Mouse (Mus musculus) hindbrain, embryonic 15.5 days (tissue): ENCODE results near the gene Mfsd9. TPM values are rescaled to one million over a fixed set of nuclear protein-coding genes. Genes with fewer than 3 reads are reported as not detected.

ENCODE experiments used
- ATAC-seq: fragments of 200-750 bp; cut with Nextera tagmentation; 2 replicates; pipeline ENCODE4 v1.8.0; 2017; ENCODE audit warnings: low read depth, moderate number of reproducible peaks, moderate TSS enrichment; ENCODE audit not compliant: low FRiP score
- H3K27ac ChIP-seq: fragments of 300-500 bp; sonication (generic); replicated peaks from 2 replicates; pipeline ENCODE4 v1.5.1; 2015; ENCODE audit warnings: mild to moderate bottlenecking, inconsistent platforms
- H3K27me3 ChIP-seq: fragments of 300-500 bp; sonication (generic); 2 replicates; pipeline ENCODE4 v1.6.1; 2015; ENCODE audit warnings: control low read depth, inconsistent platforms
- H3K36me3 ChIP-seq: fragments of 300-500 bp; sonication (generic); 2 replicates; pipeline ENCODE4 v1.6.1; 2015; ENCODE audit warnings: control low read depth, inconsistent platforms
- H3K4me1 ChIP-seq: fragments of 300-500 bp; sonication (generic); replicated peaks from 2 replicates; pipeline ENCODE4 v1.6.1; 2015; ENCODE audit warnings: control low read depth, inconsistent platforms
- H3K4me2 ChIP-seq: fragments of 300-500 bp; sonication (generic); 2 replicates; pipeline ENCODE4 v1.6.1; 2015; ENCODE audit warnings: moderate library complexity, mild to moderate bottlenecking, inconsistent platforms
- H3K4me3 ChIP-seq: fragments of 300-500 bp; sonication (generic); 2 replicates; pipeline ENCODE4 v1.5.1; 2015; ENCODE audit warnings: mild to moderate bottlenecking, inconsistent platforms
- H3K9ac ChIP-seq: fragments of 300-500 bp; sonication (generic); 2 replicates; pipeline ENCODE4 v1.6.1; 2015; ENCODE audit warnings: inconsistent platforms
- H3K9me3 ChIP-seq: fragments of 300-500 bp; sonication (generic); 2 replicates; pipeline ENCODE4 v1.6.1; 2016; ENCODE audit warnings: control low read depth, inconsistent platforms
- WGBS: fragments of 180-500 bp; shearing (Covaris S2); methylation state at CpG from one replicate; pipeline ENCODE4 v1.1.7; 2015; 5-methylcytosine and 5-hydroxymethylcytosine counted together
- polyA plus RNA-seq: library from polyadenylated mRNA; unstranded; fragments of >200 nt; fragmentation: Nextera tagmentation; extraction: Ambion mirVana; gene quantifications from 2 replicates; pipeline ENCODE4 v1.2.1, GENCODE M21; 2015

Gene Mfsd9
- polyA plus RNA-seq: 7.2 and 8.0 TPM in 2 replicates

GRCm38 (mm10) chr1:40790324-40791141, at the start of gene Mfsd9:
TSS of gene Mfsd9 (minus strand) at chr1:40790687.
- Histone ChIP-seq H3K36me3 (no peaks in the 10 kb centered on the region), H3K4me1 (peaks cover 21% of the 10 kb centered on the region), H3K9me3 (no peaks in the 10 kb centered on the region), H3K27me3 (no peaks in the 10 kb centered on the region), H3K9ac (peak within 1 kb of the TSS; percentile 51), H3K4me2 (peak within 1 kb of the TSS; percentile 78), H3K4me3 (peak within 1 kb of the TSS; percentile 78), H3K27ac (peak within 1 kb of the TSS; percentile 39)
- peak; percentile 94 for ATAC-seq
- 7% methylated on average over 38 of the region's 38 CpGs for WGBS

GRCm38 (mm10) chr1:40835468-40835867, 45.0 kb upstream of the Mfsd9 start:
- H3K4me1 ChIP-seq: no peaks in the 10 kb centered on the region
- 89% methylated on average over 4 of the region's 4 CpGs for WGBS
- no peak overlapping the region for H3K9ac ChIP-seq
- H3K27me3 ChIP-seq: no peaks in the 10 kb centered on the region
- H3K4me2 ChIP-seq: no peak overlapping the region
- ATAC-seq: no peak
- H3K4me3 ChIP-seq: no peak overlapping the region
- H3K27ac ChIP-seq: no peak overlapping the region
- no peaks in the 10 kb centered on the region for H3K36me3 ChIP-seq
- H3K9me3 ChIP-seq: no peaks in the 10 kb centered on the region

GRCm38 (mm10) chr1:40830712-40831507, 40.4 kb upstream of the Mfsd9 start:
- Histone ChIP-seq H3K27ac (no peak overlapping the region), H3K27me3 (no peaks in the 10 kb centered on the region), H3K9ac (no peak overlapping the region), H3K4me3 (no peak overlapping the region), H3K36me3 (no peaks in the 10 kb centered on the region), H3K9me3 (no peaks in the 10 kb centered on the region), H3K4me2 (no peak overlapping the region), H3K4me1 (no peaks in the 10 kb centered on the region)
- no peak for ATAC-seq
- 93% methylated on average over 4 of the region's 4 CpGs for WGBS

- Histone ChIP-seq H3K4me3 (no peak overlapping the region), H3K36me3 (no peaks in the 10 kb centered on the region), H3K9ac (no peak overlapping the region), H3K27ac (no peak overlapping the region), H3K4me1 (no peaks in the 10 kb centered on the region), H3K9me3 (no peaks in the 10 kb centered on the region), H3K27me3 (no peaks in the 10 kb centered on the region), H3K4me2 (no peak overlapping the region)
- WGBS: 76% methylated on average over 10 of the region's 10 CpGs
- ATAC-seq: no peak
These were observed 38.9 kb upstream of the Mfsd9 start for GRCm38 (mm10) chr1:40829213-40829914.

GRCm38 (mm10) chr1:40825826-40826225, 35.3 kb upstream of the Mfsd9 start:
- Histone ChIP-seq H3K4me3 (no peak overlapping the region), H3K9ac (no peak overlapping the region), H3K4me2 (no peak overlapping the region), H3K4me1 (no peaks in the 10 kb centered on the region), H3K27me3 (no peaks in the 10 kb centered on the region), H3K36me3 (no peaks in the 10 kb centered on the region), H3K27ac (no peak overlapping the region), H3K9me3 (no peaks in the 10 kb centered on the region)
- no peak for ATAC-seq
- 78% methylated on average over 7 of the region's 7 CpGs for WGBS

GRCm38 (mm10) chr1:40824936-40825335, 34.4 kb upstream of the Mfsd9 start:
- Histone ChIP-seq H3K9ac (no peak overlapping the region), H3K4me2 (no peak overlapping the region), H3K36me3 (no peaks in the 10 kb centered on the region), H3K4me1 (no peaks in the 10 kb centered on the region), H3K9me3 (no peaks in the 10 kb centered on the region), H3K4me3 (no peak overlapping the region), H3K27ac (no peak overlapping the region), H3K27me3 (no peaks in the 10 kb centered on the region)
- WGBS: 65% methylated on average over 8 of the region's 8 CpGs
- ATAC-seq: no peak

GRCm38 (mm10) chr1:40824517-40824916, 34.0 kb upstream of the Mfsd9 start:
- no peak overlapping the region for H3K4me2 ChIP-seq
- H3K36me3 ChIP-seq: no peaks in the 10 kb centered on the region
- WGBS: 61% methylated on average over 4 of the region's 4 CpGs
- no peaks in the 10 kb centered on the region for H3K9me3 ChIP-seq
- ATAC-seq: peak; percentile 65; the same call in 1 of the 2 replicates
- no peak overlapping the region for H3K27ac ChIP-seq
- H3K4me1 ChIP-seq: no peaks in the 10 kb centered on the region
- H3K9ac ChIP-seq: no peak overlapping the region
- no peaks in the 10 kb centered on the region for H3K27me3 ChIP-seq
- H3K4me3 ChIP-seq: no peak overlapping the region

- no peaks in the 10 kb centered on the region for H3K27me3 ChIP-seq
- H3K27ac ChIP-seq: no peak overlapping the region
- no peaks in the 10 kb centered on the region for H3K4me1 ChIP-seq
- no peak overlapping the region for H3K4me3 ChIP-seq
- no peak for ATAC-seq
- no peaks in the 10 kb centered on the region for H3K36me3 ChIP-seq
- H3K9ac ChIP-seq: no peak overlapping the region
- WGBS: 68% methylated on average over 16 of the region's 16 CpGs
- H3K4me2 ChIP-seq: no peak overlapping the region
- H3K9me3 ChIP-seq: no peaks in the 10 kb centered on the region
These were observed 24.8 kb upstream of the Mfsd9 start for GRCm38 (mm10) chr1:40815071-40815845.

- H3K9me3 ChIP-seq: no peaks in the 10 kb centered on the region
- no peak for ATAC-seq
- 85% methylated on average over 3 of the region's 3 CpGs for WGBS
- H3K36me3 ChIP-seq: no peaks in the 10 kb centered on the region
- H3K27me3 ChIP-seq: no peaks in the 10 kb centered on the region
- no peaks in the 10 kb centered on the region for H3K4me1 ChIP-seq
- H3K27ac ChIP-seq: no peak overlapping the region
- H3K4me3 ChIP-seq: no peak overlapping the region
- H3K9ac ChIP-seq: no peak overlapping the region
- no peak overlapping the region for H3K4me2 ChIP-seq
These were observed 18.2 kb upstream of the Mfsd9 start for GRCm38 (mm10) chr1:40808643-40809042.

- no peaks in the 10 kb centered on the region for H3K4me1 ChIP-seq
- no peaks in the 10 kb centered on the region for H3K9me3 ChIP-seq
- 92% methylated on average over 11 of the region's 11 CpGs for WGBS
- H3K27ac ChIP-seq: no peak overlapping the region
- no peaks in the 10 kb centered on the region for H3K27me3 ChIP-seq
- no peak for ATAC-seq
- no peaks in the 10 kb centered on the region for H3K36me3 ChIP-seq
- H3K4me3 ChIP-seq: no peak overlapping the region
- no peak overlapping the region for H3K4me2 ChIP-seq
- H3K9ac ChIP-seq: no peak overlapping the region
These were observed 15.4 kb upstream of the Mfsd9 start for GRCm38 (mm10) chr1:40805891-40806290.

- 72% methylated on average over 9 of the region's 9 CpGs for WGBS
- no peak for ATAC-seq
- Histone ChIP-seq H3K4me2 (no peak within 1 kb of the TSS), H3K27me3 (no peaks in the 10 kb centered on the region), H3K9me3 (no peaks in the 10 kb centered on the region), H3K9ac (no peak within 1 kb of the TSS), H3K4me3 (no peak within 1 kb of the TSS), H3K36me3 (no peaks in the 10 kb centered on the region), H3K27ac (no peak within 1 kb of the TSS), H3K4me1 (no peaks in the 10 kb centered on the region)
These were observed 14.9 kb upstream of the Mfsd9 start, which contains the start of gene Tmem182 for GRCm38 (mm10) chr1:40805351-40805750. TSS of gene Tmem182 (plus strand) at chr1:40805601.
